Mouse (Mus musculus) MEL (cell line): ENCODE results near the gene Endov. TPM values are rescaled to one million over a fixed set of nuclear protein-coding genes. Genes with fewer than 3 reads are reported as not detected.
A peak's percentile ranks its signal among the peaks of the same experiment; 100 is the strongest.

Experiments used
- DNase-seq: peaks from one replicate; pipeline ENCODE4 v3.0.0; 2011; ENCODE audit warnings: low read depth, low spot score
- H3K27ac ChIP-seq: 2 replicates; pipeline ENCODE4 v1.5.1; 2012; ENCODE audit warnings: low read depth, mild to moderate bottlenecking, control low read depth, low read length, moderate library complexity; ENCODE audit not compliant: control insufficient read depth
- H3K27me3 ChIP-seq, 2 experiments: fragments of 150-350 bp in 1 of 2; sonication (generic) in 1 of 2; 2 replicates each; pipeline ENCODE4 v1.6.1; 2012; ENCODE audit warnings: low read length in 2 of 2, mild to moderate bottlenecking in 2 of 2, improper control_type of control experiment in 1 of 2, moderate library complexity in 1 of 2; ENCODE audit not compliant: insufficient read depth in 2 of 2, control insufficient read depth in 1 of 2
- H3K36me3 ChIP-seq, 2 experiments: 2 replicates each; pipeline ENCODE4 v1.6.1; 2012 to 2014; ENCODE audit warnings: low read length in 2 of 2, improper control_type of control experiment in 1 of 2, inconsistent platforms in 1 of 2, mild to moderate bottlenecking in 1 of 2; ENCODE audit not compliant: insufficient read depth in 2 of 2, control insufficient read depth in 1 of 2
- H3K4me1 ChIP-seq, 2 experiments: fragments of 150-350 bp in 1 of 2; sonication (generic) in 1 of 2; 2 replicates each; pipeline ENCODE4 v1.6.1; 2012; ENCODE audit warnings: low read length in 2 of 2, improper control_type of control experiment in 1 of 2, mild to moderate bottlenecking in 1 of 2; ENCODE audit not compliant: insufficient read depth in 2 of 2, control insufficient read depth in 1 of 2
- H3K4me3 ChIP-seq, 2 experiments: fragments of 150-350 bp in 1 of 2; sonication (generic) in 1 of 2; 2 replicates each; pipeline ENCODE4 v1.5.1; 2012; ENCODE audit warnings: low read depth in 2 of 2, low read length in 2 of 2, mild to moderate bottlenecking in 2 of 2, moderate library complexity in 2 of 2, control low read depth in 1 of 2, improper control_type of control experiment in 1 of 2; ENCODE audit not compliant: control insufficient read depth in 1 of 2, insufficient read depth in 1 of 2
- H3K79me2 ChIP-seq: 2 replicates; pipeline ENCODE4 v1.6.1; 2012; ENCODE audit warnings: mild to moderate bottlenecking, low read length, moderate library complexity; ENCODE audit not compliant: control insufficient read depth, poor library complexity, insufficient read depth
- H3K9ac ChIP-seq: 2 replicates; pipeline ENCODE4 v1.6.1; 2012; ENCODE audit warnings: low read depth, mild to moderate bottlenecking, control low read depth, low read length, moderate library complexity; ENCODE audit not compliant: control insufficient read depth, poor library complexity, severe bottlenecking
- H3K9me3 ChIP-seq: fragments of 150-350 bp; sonication (generic); replicated peaks from 2 replicates; pipeline ENCODE4 v1.6.1; 2012; ENCODE audit warnings: mild to moderate bottlenecking, low read length, improper control_type of control experiment, moderate library complexity; ENCODE audit not compliant: insufficient read depth
- BHLHE40 ChIP-seq: IDR thresholded peaks from 2 replicates; pipeline ENCODE4 v1.6.1; 2012; ENCODE audit warnings: low read depth, mild to moderate bottlenecking, inconsistent platforms, low read length, improper control_type of control experiment, borderline replicate concordance
- CHD1 ChIP-seq: IDR thresholded peaks from 2 replicates; pipeline ENCODE4 v1.6.1; 2012; ENCODE audit warnings: low read depth, mild to moderate bottlenecking, inconsistent platforms, low read length, improper control_type of control experiment
- CTCF ChIP-seq, 3 experiments: IDR thresholded peaks in 2 of 3; conservative IDR thresholded peaks in 1 of 3; 2 replicates each; pipeline ENCODE4 v1.5.1; 2011 to 2012; ENCODE audit warnings: low read length in 3 of 3, low read depth in 2 of 3, mild to moderate bottlenecking in 2 of 3, improper control_type of control experiment in 1 of 3, inconsistent platforms in 1 of 3, mixed read lengths in 1 of 3, moderate library complexity in 1 of 3; ENCODE audit not compliant: control insufficient read depth in 1 of 3, insufficient read depth in 1 of 3, poor library complexity in 1 of 3, severe bottlenecking in 1 of 3
- E2F4 ChIP-seq: IDR thresholded peaks from 2 replicates; pipeline ENCODE4 v1.6.1; 2011; ENCODE audit warnings: low read depth, low read length, improper control_type of control experiment, borderline replicate concordance
- ELF1 ChIP-seq: IDR thresholded peaks from 2 replicates; pipeline ENCODE4 v1.6.1; 2014; ENCODE audit warnings: low read depth, mild to moderate bottlenecking, inconsistent platforms, low read length, improper control_type of control experiment, moderate library complexity
- EP300 ChIP-seq, 2 experiments: IDR thresholded peaks; 2 replicates each; pipeline ENCODE4 v1.6.1; 2011; ENCODE audit warnings: improper control_type of control experiment in 2 of 2, low read length in 2 of 2, low read depth in 1 of 2, mild to moderate bottlenecking in 1 of 2
- ETS1 ChIP-seq: IDR thresholded peaks from 2 replicates; pipeline ENCODE4 v1.6.1; 2012; ENCODE audit warnings: low read depth, mild to moderate bottlenecking, inconsistent platforms, low read length, improper control_type of control experiment, moderate library complexity
- JUND ChIP-seq: IDR thresholded peaks from 2 replicates; pipeline ENCODE4 v1.6.1; 2011; ENCODE audit warnings: low read depth, mild to moderate bottlenecking, improper control_type of control experiment, low read length
- MAX ChIP-seq: IDR thresholded peaks from 2 replicates; pipeline ENCODE4 v1.6.1; 2011; ENCODE audit warnings: low read length, improper control_type of control experiment
- MAZ ChIP-seq: IDR thresholded peaks from 2 replicates; pipeline ENCODE4 v1.6.1; 2012; ENCODE audit warnings: low read depth, mild to moderate bottlenecking, inconsistent platforms, low read length, improper control_type of control experiment
- NRF1 ChIP-seq: IDR thresholded peaks from 2 replicates; pipeline ENCODE4 v1.6.1; 2014; ENCODE audit warnings: low read depth, mild to moderate bottlenecking, inconsistent platforms, low read length, improper control_type of control experiment, moderate library complexity; ENCODE audit not compliant: poor library complexity, insufficient read depth, severe bottlenecking
- POLR2A ChIP-seq, 2 experiments: IDR thresholded peaks; 2 replicates each; pipeline ENCODE4 v1.6.1; 2011 to 2012; ENCODE audit warnings: low read length in 2 of 2, mild to moderate bottlenecking in 2 of 2, control low read depth in 1 of 2, improper control_type of control experiment in 1 of 2, low read depth in 1 of 2, moderate library complexity in 1 of 2; ENCODE audit not compliant: control insufficient read depth in 1 of 2, insufficient read depth in 1 of 2, poor library complexity in 1 of 2
- POLR2AphosphoS5 ChIP-seq: IDR thresholded peaks from 2 replicates; pipeline ENCODE4 v1.6.1; 2012; ENCODE audit warnings: low read depth, borderline replicate concordance, mild to moderate bottlenecking, inconsistent platforms, low read length, moderate library complexity, mixed read lengths
- RAD21 ChIP-seq: IDR thresholded peaks from 2 replicates; pipeline ENCODE4 v1.6.1; 2011; ENCODE audit warnings: mild to moderate bottlenecking, low read depth, low read length, improper control_type of control experiment
- SMC3 ChIP-seq: IDR thresholded peaks from 2 replicates; pipeline ENCODE4 v1.6.1; 2011; ENCODE audit warnings: low read depth, low read length, improper control_type of control experiment
- TAL1 ChIP-seq: IDR thresholded peaks from 2 replicates; pipeline ENCODE4 v1.6.1; 2012; ENCODE audit warnings: mild to moderate bottlenecking, inconsistent platforms, low read length, moderate library complexity, mixed read lengths
- UBTF ChIP-seq: IDR thresholded peaks from 2 replicates; pipeline ENCODE4 v1.6.1; 2012; ENCODE audit warnings: low read depth, mild to moderate bottlenecking, inconsistent platforms, low read length, improper control_type of control experiment, moderate library complexity, borderline replicate concordance; ENCODE audit not compliant: insufficient read depth
- USF1 ChIP-seq: IDR thresholded peaks from 2 replicates; pipeline ENCODE4 v1.6.1; 2014; ENCODE audit warnings: low read depth, mild to moderate bottlenecking, inconsistent platforms, low read length, improper control_type of control experiment, moderate library complexity
- ZC3H11A ChIP-seq: IDR thresholded peaks from 2 replicates; pipeline ENCODE4 v1.6.1; 2012; ENCODE audit warnings: low read depth, mild to moderate bottlenecking, inconsistent platforms, low read length, improper control_type of control experiment
- polyA plus RNA-seq, 2 experiments: library from polyadenylated mRNA; stranded (reverse) in 1 of 2; unstranded in 1 of 2; fragments of >175 nt in 1 of 2; fragments of >200 nt in 1 of 2; gene quantifications; 2 replicates each; pipeline versions ENCODE4 v1.2.1 to v1.2.4; 2012; ENCODE audit warnings: low replicate concordance in 2 of 2, low read depth in 1 of 2; ENCODE audit not compliant: insufficient read length in 2 of 2, insufficient read depth in 1 of 2, missing spikeins in 1 of 2
- total RNA-seq: library from RNA; depleted of rRNA; stranded (reverse); fragments of 300-350 nt; gene quantifications from 2 replicates; pipeline ENCODE4 v1.2.3, GENCODE M21; 2012

Endov gene
- total and polyA plus RNA-seq, 3 experiments, result 16.8 to 19.5 TPM; not detected in 1

GRCm38 (mm10) chr11:119500011-119500410 lies 8.9 kb downstream of the Endov start:
- Histone ChIP-seq H3K9ac (no peak overlapping the region), H3K36me3 (no peaks in the 10 kb centered on the region), H3K9me3 (no peaks in the 10 kb centered on the region), H3K4me3 (no peak overlapping the region), H3K27ac (no peak overlapping the region), H3K4me1 (no peaks in the 10 kb centered on the region), H3K27me3 (no peaks in the 10 kb centered on the region), H3K79me2 (no peaks in the 10 kb centered on the region; the same call in 1 of the 2 replicates)
- no peak for DNase-seq
- TF ChIP-seq MAX (no peak), POLR2A (IDR thresholded peaks at IDR 0.05; ENCODE audit: control insufficient read depth in 1 of 2, insufficient read depth in 1 of 2, low read depth in 1 of 2, low read length in 2 of 2, poor library complexity in 1 of 2) (no peak)

GRCm38 (mm10) chr11:119503675-119504074 lies 12.5 kb downstream of the Endov start:
- Histone ChIP-seq H3K27me3 (no peaks in the 10 kb centered on the region), H3K4me3 (no peak overlapping the region), H3K79me2 (no peaks in the 10 kb centered on the region), H3K36me3 (no peaks in the 10 kb centered on the region), H3K9me3 (no peaks in the 10 kb centered on the region), H3K9ac (no peak overlapping the region), H3K27ac (no peak overlapping the region), H3K4me1 (no peaks in the 10 kb centered on the region)
- DNase-seq, result peak; percentile 70
- no peak for TF ChIP-seq JUND
- TF ChIP-seq CTCF (IDR thresholded peaks at IDR 0.05 in 2 of 3, conservative IDR thresholded peaks at IDR 0.05 in 1 of 3; ENCODE audit: control insufficient read depth in 1 of 3, insufficient read depth in 1 of 3, low read depth in 2 of 3, low read length in 3 of 3, poor library complexity in 1 of 3, severe bottlenecking in 1 of 3), result peak; percentile 96 to 99 (median 98)
- TF ChIP-seq POLR2AphosphoS5, result no peak
- no peak for TF ChIP-seq MAZ
- 0 out of 2 replicates have a peak, but pooled peaks have one; percentile 2 for TF ChIP-seq BHLHE40
- TF ChIP-seq EP300 (IDR thresholded peaks at IDR 0.05; ENCODE audit: low read depth in 1 of 2, low read length in 2 of 2), result no peak
- TF ChIP-seq ELF1, result no peak
- no peak for TF ChIP-seq NRF1
- no peak for TF ChIP-seq MAX
- peak; percentile 94 for TF ChIP-seq ZC3H11A
- peak; percentile 97 for TF ChIP-seq SMC3
- no peak for TF ChIP-seq TAL1
- no peak for TF ChIP-seq USF1
- peak; percentile 96 for TF ChIP-seq RAD21
- TF ChIP-seq UBTF, result no peak
- no peak for TF ChIP-seq CHD1
- TF ChIP-seq ETS1, result no peak
- no peak for TF ChIP-seq POLR2A (IDR thresholded peaks at IDR 0.05; ENCODE audit: control insufficient read depth in 1 of 2, insufficient read depth in 1 of 2, low read depth in 1 of 2, low read length in 2 of 2, poor library complexity in 1 of 2)
- TF ChIP-seq E2F4, result no peak
- TF ChIP-seq, all 39 proteins: peak for 5
